Mouse (Mus musculus): ENCODE results near the gene Setmar. TPM values are rescaled to one million over a fixed set of nuclear protein-coding genes. Genes with fewer than 3 reads are reported as not detected.

Setmar gene
- polyA plus RNA-seq, 1 experiment from 2014 or later, result 4.1 TPM

GRCm38 (mm10) chr6:108075857-108076256 is 11.0 kb downstream of the Setmar start:
- Histone ChIP-seq H3K27ac (replicated peaks) (no peak overlapping the region), H3K4me2 (no peak overlapping the region), H3K4me1 (no peaks in the 10 kb centered on the region), H3K27me3 (replicated peaks) (no peaks in the 10 kb centered on the region), H3K4me3 (replicated peaks) (no peak overlapping the region), H3K9me3 (replicated peaks) (no peaks in the 10 kb centered on the region), H3K9ac (replicated peaks) (no peak overlapping the region), H3K36me3 (peaks cover 6% of the 10 kb centered on the region; the same call in 1 of the 2 replicates)
- no peak for ATAC-seq (ENCODE audit: low FRiP score)
- 95% methylated on average over 7 of the region's 7 CpGs for WGBS

DNA sequence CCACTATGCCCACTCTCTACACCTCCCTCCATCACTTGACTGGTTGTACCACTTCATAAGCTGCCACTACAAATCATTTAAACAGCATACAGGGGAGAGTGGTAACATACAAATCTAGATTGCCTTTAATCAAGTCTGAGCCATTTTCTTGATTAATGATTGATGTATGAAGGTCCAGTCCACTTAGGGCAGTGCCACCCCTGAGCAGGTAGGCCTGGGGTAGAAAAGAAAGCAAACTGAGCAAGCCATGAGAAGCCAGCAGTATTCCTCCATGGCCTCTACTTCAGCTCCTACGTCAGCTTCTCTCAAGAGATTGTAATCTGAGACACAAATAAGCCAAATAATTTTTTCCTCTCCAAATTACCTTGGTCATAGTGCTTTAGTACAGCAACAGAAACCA is 26.5 kb downstream of the Setmar start:
- H3K9ac ChIP-seq (replicated peaks), result no peak overlapping the region
- no peaks in the 10 kb centered on the region for H3K9me3 ChIP-seq (replicated peaks)
- H3K4me1 ChIP-seq, result no peaks in the 10 kb centered on the region
- no peak overlapping the region for H3K4me2 ChIP-seq
- WGBS, result 81% methylated on average over 1 of the region's 1 CpGs
- H3K27me3 ChIP-seq (replicated peaks), result no peaks in the 10 kb centered on the region
- no peak overlapping the region for H3K27ac ChIP-seq (replicated peaks)
- ATAC-seq (ENCODE audit: low FRiP score), result no peak
- no peaks in the 10 kb centered on the region for H3K36me3 ChIP-seq
- no peak overlapping the region for H3K4me3 ChIP-seq (replicated peaks)

DNA sequence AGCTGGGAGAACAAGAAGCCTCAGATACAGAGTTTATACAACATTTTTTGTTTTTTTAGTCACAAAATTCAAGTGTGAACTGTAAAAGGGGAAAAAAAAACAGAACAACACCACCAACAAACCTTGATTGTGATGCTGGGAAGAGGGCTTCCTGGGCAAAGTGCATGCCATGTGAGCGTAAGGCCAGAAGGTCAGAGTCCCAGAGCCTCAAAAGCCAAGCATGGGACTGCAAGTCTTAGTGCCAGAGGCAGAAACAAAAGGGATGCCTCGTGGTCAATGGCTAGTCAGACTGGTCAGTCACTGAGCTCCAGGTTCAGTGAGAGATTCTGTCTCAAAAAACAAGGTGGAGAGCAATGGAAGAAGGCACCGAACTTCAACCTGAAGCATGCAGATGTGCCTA is 27.8 kb downstream of the Setmar start:
- Histone ChIP-seq H3K27ac (replicated peaks) (no peak overlapping the region), H3K4me3 (replicated peaks) (no peak overlapping the region), H3K4me1 (no peaks in the 10 kb centered on the region), H3K9ac (replicated peaks) (no peak overlapping the region), H3K9me3 (replicated peaks) (no peaks in the 10 kb centered on the region), H3K4me2 (no peak overlapping the region), H3K36me3 (no peaks in the 10 kb centered on the region), H3K27me3 (replicated peaks) (no peaks in the 10 kb centered on the region)
- 96% methylated on average over 3 of the region's 3 CpGs for WGBS
- ATAC-seq (ENCODE audit: low FRiP score), result no peak

GRCm38 (mm10) chr6:108093449-108093848 is 28.6 kb downstream of the Setmar start:
- 83% methylated on average over 3 of the region's 3 CpGs for WGBS
- H3K27ac ChIP-seq (replicated peaks), result no peak overlapping the region
- no peak for ATAC-seq (ENCODE audit: low FRiP score)

GRCm38 (mm10) chr6:108095445-108095844 is 30.6 kb downstream of the Setmar start:
- no peak overlapping the region for H3K27ac ChIP-seq (replicated peaks)
- H3K4me3 ChIP-seq (replicated peaks), result no peak overlapping the region
- H3K9me3 ChIP-seq (replicated peaks), result no peaks in the 10 kb centered on the region
- no peaks in the 10 kb centered on the region for H3K36me3 ChIP-seq
- no peak for ATAC-seq (ENCODE audit: low FRiP score)
- no peak overlapping the region for H3K4me2 ChIP-seq
- no peaks in the 10 kb centered on the region for H3K27me3 ChIP-seq (replicated peaks)
- no peak overlapping the region for H3K9ac ChIP-seq (replicated peaks)
- WGBS, result 85% methylated on average over 5 of the region's 5 CpGs
- peaks cover 6% of the 10 kb centered on the region for H3K4me1 ChIP-seq

More at GRCm38 (mm10) chr6:108093449-108093848, 28.6 kb downstream of the Setmar start:
- Histone ChIP-seq H3K9me3 (replicated peaks) (no peaks in the 10 kb centered on the region), H3K27me3 (replicated peaks) (no peaks in the 10 kb centered on the region), H3K4me1 (peaks cover 2% of the 10 kb centered on the region; the same call in 1 of the 2 replicates), H3K4me2 (no peak overlapping the region), H3K36me3 (no peaks in the 10 kb centered on the region), H3K9ac (replicated peaks) (no peak overlapping the region), H3K4me3 (replicated peaks) (no peak overlapping the region)

GRCm38 (mm10) chr6:108098171-108098845 is 33.5 kb downstream of the Setmar start:
- Histone ChIP-seq H3K4me1 (peaks cover 6% of the 10 kb centered on the region), H3K4me3 (replicated peaks) (no peak overlapping the region), H3K4me2 (peak overlapping the region; percentile 35), H3K9me3 (replicated peaks) (no peaks in the 10 kb centered on the region), H3K36me3 (no peaks in the 10 kb centered on the region), H3K27ac (replicated peaks) (no peak overlapping the region), H3K9ac (replicated peaks) (no peak overlapping the region), H3K27me3 (replicated peaks) (no peaks in the 10 kb centered on the region)
- 14% methylated on average over 9 of the region's 9 CpGs for WGBS
- peak; percentile 55; the same call in 1 of the 2 replicates for ATAC-seq (ENCODE audit: low FRiP score)

GRCm38 (mm10) chr6:108098846-108099217 is 34.0 kb downstream of the Setmar start:
- Histone ChIP-seq H3K9me3 (replicated peaks) (no peaks in the 10 kb centered on the region), H3K27ac (replicated peaks) (no peak overlapping the region), H3K4me3 (replicated peaks) (no peak overlapping the region), H3K36me3 (no peaks in the 10 kb centered on the region), H3K9ac (replicated peaks) (no peak overlapping the region), H3K27me3 (replicated peaks) (no peaks in the 10 kb centered on the region), H3K4me2 (peak overlapping the region; percentile 35), H3K4me1 (peaks cover 6% of the 10 kb centered on the region)
- WGBS, result 48% methylated on average over 3 of the region's 3 CpGs
- ATAC-seq (ENCODE audit: low FRiP score), result no peak

DNA sequence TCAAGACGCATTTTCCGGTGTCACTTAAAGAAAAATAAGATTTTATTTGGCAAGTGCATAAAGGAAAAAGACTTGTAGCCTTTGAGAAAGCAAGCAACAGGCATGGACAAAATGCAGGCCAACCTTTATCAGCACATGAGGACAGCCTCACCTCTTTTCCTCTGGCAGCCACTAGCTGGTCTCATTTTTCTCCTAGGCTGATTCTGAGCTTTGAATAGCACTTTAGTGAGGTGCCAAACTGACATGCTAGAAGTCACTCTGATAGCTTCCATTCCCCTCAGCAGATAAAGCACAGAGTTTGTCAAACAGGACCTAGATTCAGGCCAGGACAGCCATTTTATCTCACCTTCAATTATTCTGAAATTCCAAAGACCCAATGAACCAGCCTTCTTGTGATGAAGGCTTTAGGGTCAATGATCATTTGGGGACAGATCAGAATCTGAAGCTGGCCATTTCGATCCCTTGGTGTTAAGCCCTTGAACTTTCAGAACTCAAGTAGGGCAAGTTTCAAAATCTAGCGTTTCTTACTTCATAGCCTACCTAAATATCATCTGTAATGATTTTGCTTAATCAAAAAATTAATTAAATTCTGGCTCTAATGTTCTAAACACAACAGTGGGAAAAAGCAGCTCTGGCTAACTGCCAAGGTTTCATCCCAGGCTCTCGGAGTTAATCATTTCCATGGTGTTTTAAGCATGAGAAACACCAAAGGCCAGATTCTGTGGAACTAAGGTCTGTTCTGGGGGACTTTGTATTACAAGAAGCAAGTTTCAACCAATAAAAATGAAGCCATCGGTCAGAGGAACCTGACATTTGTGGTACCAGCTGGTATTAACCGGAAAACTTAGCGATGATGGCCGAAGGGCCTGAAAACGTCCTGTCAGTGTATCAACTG is 37.3 kb downstream of the Setmar start:
- 80% methylated on average over 10 of the region's 10 CpGs for WGBS
- no peak overlapping the region for H3K4me3 ChIP-seq (replicated peaks)
- peaks cover 6% of the 10 kb centered on the region for H3K4me1 ChIP-seq
- ATAC-seq (ENCODE audit: low FRiP score), result no peak
- no peak overlapping the region for H3K4me2 ChIP-seq
- H3K9me3 ChIP-seq (replicated peaks), result no peaks in the 10 kb centered on the region
- no peaks in the 10 kb centered on the region for H3K27me3 ChIP-seq (replicated peaks)
- no peak overlapping the region for H3K9ac ChIP-seq (replicated peaks)
- no peaks in the 10 kb centered on the region for H3K36me3 ChIP-seq
- no peak overlapping the region for H3K27ac ChIP-seq (replicated peaks)

GRCm38 (mm10) chr6:108107376-108107775 is 42.5 kb downstream of the Setmar start:
- Histone ChIP-seq H3K27me3 (replicated peaks) (no peaks in the 10 kb centered on the region), H3K27ac (replicated peaks) (no peak overlapping the region), H3K4me2 (no peak overlapping the region), H3K4me3 (replicated peaks) (no peak overlapping the region), H3K4me1 (no peaks in the 10 kb centered on the region), H3K36me3 (0 out of 2 replicates have a peak, but pooled peaks cover 2% of the 10 kb centered on the region), H3K9me3 (replicated peaks) (no peaks in the 10 kb centered on the region), H3K9ac (replicated peaks) (no peak overlapping the region)
- no peak for ATAC-seq (ENCODE audit: low FRiP score)

DNA sequence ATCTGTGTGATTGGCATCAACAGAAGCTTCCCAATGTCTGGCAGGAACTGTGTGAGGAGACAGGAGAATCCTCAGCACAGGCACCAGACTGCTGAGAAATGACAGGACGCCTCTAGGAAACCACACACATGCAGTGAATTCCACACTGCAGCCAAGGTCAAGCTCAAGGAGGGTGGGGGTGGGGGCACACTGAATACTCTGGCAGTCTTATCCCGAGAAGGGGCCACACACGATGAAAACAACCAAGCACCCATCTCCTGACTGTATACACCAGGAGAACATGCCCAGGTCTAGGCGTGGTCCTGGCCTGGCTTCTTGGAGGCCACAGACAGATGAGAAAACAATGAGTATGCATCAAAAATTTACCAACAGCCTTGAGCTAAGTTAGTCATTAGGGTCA is 45.5 kb downstream of the Setmar start:
- no peak overlapping the region for H3K4me2 ChIP-seq
- WGBS, result 84% methylated on average over 4 of the region's 4 CpGs
- no peak overlapping the region for H3K9ac ChIP-seq (replicated peaks)
- 0 out of 2 replicates have a peak, but pooled peaks cover 2% of the 10 kb centered on the region for H3K36me3 ChIP-seq
- no peaks in the 10 kb centered on the region for H3K27me3 ChIP-seq (replicated peaks)
- no peak overlapping the region for H3K4me3 ChIP-seq (replicated peaks)
- H3K4me1 ChIP-seq, result no peaks in the 10 kb centered on the region
- no peak for ATAC-seq (ENCODE audit: low FRiP score)
- no peak overlapping the region for H3K27ac ChIP-seq (replicated peaks)
- H3K9me3 ChIP-seq (replicated peaks), result no peaks in the 10 kb centered on the region

- 0 out of 2 replicates have a peak, but pooled peaks cover 2% of the 10 kb centered on the region for H3K36me3 ChIP-seq
- H3K27me3 ChIP-seq (replicated peaks), result no peaks in the 10 kb centered on the region
- no peak for ATAC-seq (ENCODE audit: low FRiP score)
- no peaks in the 10 kb centered on the region for H3K9me3 ChIP-seq (replicated peaks)
- H3K27ac ChIP-seq (replicated peaks), result no peak overlapping the region
- no peaks in the 10 kb centered on the region for H3K4me1 ChIP-seq
- H3K9ac ChIP-seq (replicated peaks), result no peak overlapping the region
- no peak overlapping the region for H3K4me2 ChIP-seq
- H3K4me3 ChIP-seq (replicated peaks), result no peak overlapping the region
Observed at GRCm38 (mm10) chr6:108111693-108112092, 46.8 kb downstream of the Setmar start.

DNA sequence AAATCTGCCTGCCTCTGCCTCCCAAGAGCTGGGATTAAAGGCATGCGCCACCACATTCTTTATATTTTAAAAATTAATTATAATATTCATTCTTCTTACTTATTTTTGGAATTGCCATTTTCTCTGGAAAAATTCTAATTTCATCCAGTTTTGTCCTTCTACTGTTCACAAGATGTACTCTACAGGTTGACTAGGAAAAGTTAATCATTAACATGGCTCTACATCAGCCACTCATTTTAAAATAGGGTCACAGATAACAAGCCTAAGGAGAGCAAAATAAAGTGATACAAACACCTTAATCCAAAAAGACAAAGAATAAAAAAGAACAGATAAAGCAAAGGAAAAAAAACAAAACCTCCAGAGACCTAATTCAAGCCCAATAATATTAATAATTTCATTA is 50.1 kb downstream of the Setmar start:
- Histone ChIP-seq H3K4me3 (replicated peaks) (no peak overlapping the region), H3K4me2 (no peak overlapping the region), H3K36me3 (no peaks in the 10 kb centered on the region), H3K9me3 (replicated peaks) (no peaks in the 10 kb centered on the region), H3K27ac (replicated peaks) (no peak overlapping the region), H3K4me1 (no peaks in the 10 kb centered on the region), H3K9ac (replicated peaks) (no peak overlapping the region), H3K27me3 (replicated peaks) (no peaks in the 10 kb centered on the region)
- 100% methylated on average over 1 of the region's 1 CpGs for WGBS
- ATAC-seq (ENCODE audit: low FRiP score), result no peak
